Mouse (Mus musculus): Measurements from ENCODE around the gene Nr3c2.

DNA sequence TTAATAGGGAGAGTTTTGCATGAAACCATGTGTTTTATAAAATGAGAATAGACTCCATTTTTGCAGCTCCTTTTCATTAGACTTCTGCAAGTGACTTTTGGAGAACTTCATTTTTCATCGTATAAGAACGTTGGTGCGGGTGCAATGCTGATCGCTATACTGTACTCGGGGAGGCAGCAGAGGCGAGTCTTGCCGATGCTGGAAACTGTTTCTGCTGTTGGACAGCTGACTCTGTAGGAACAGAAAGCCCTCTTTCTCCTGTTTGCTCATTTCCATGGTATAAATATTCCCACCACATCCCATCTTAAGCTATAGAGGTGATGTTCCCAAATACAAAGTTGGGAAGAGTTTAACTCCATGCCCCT is 135.2 kb downstream of the Nr3c2 start:
- no peak for TF ChIP-seq ZNF384 (IDR thresholded peaks at IDR 0.05; ENCODE audit: low read depth, low read length)
- no peak for TF ChIP-seq ZC3H11A (IDR thresholded peaks at IDR 0.05; ENCODE audit: borderline replicate concordance, low read depth, low read length)
